Mouse (Mus musculus): ENCODE data around the gene Mpnd. TPM values are rescaled to one million over a fixed set of nuclear protein-coding genes. Genes with fewer than 3 reads are reported as not detected.
A peak's percentile ranks its signal among the peaks of the same experiment; 100 is the strongest.

The Mpnd gene
- polyA plus RNA-seq, 1 experiment from 2014 or later = 112 TPM

DNA sequence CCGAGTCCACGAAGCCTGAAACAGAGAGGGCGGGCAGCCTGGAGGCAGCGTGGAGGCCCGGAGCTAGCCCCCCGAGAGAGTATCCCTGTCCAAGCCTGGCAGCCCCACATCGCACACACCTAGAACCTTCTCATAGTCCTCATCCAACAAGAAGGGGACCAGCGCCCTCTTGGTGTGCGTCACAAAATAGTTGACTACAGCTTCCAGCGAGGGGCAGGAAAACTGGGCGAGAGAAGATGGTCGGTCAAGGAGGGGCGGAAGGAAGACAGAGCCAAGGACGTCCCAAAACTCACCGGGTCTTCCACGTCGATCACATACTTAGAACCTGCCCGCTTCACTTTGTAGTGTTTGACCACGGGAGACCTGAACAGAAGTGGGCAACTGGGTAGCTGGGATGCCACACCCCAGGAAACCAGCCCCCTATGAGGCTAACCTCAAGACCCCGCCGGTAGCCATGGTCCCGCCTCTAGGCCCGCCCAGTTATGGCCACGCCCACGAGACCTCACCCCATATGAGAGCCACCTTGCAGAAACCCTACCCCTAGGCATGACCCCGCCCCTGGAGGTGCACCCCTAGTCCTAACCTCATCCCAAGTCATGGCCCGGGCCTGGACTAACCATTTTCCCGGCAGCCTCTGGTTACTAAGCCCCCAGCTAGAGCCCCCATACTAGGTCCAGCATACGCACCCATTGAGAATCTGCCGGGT lies 5.6 kb upstream of the Mpnd start:
- no peaks in the 10 kb centered on the region for H3K4me1 ChIP-seq (ENCODE audit: control insufficient read depth, insufficient read depth, low read length)
- 0 out of 2 replicates have a peak, but pooled peaks have one; percentile 17 for ATAC-seq (ENCODE audit: low FRiP score, low TSS enrichment)
- no peak overlapping the region for H3K9ac ChIP-seq (ENCODE audit: low read depth, low read length)
- peak overlapping the region; percentile 16; the same call in 1 of the 2 replicates for H3K4me3 ChIP-seq (ENCODE audit: low read length)
- no peaks in the 10 kb centered on the region for H3K36me3 ChIP-seq (ENCODE audit: control insufficient read depth, insufficient read depth, low read length)
- no peak overlapping the region for H3K27ac ChIP-seq (ENCODE audit: low read depth, low read length)
- peak overlapping the region; percentile 26 for H3K4me2 ChIP-seq (replicated peaks; ENCODE audit: low read depth, low read length)
- H3K9me3 ChIP-seq (ENCODE audit: control insufficient read depth, low read length) = no peaks in the 10 kb centered on the region
- peaks cover 13% of the 10 kb centered on the region for H3K27me3 ChIP-seq (ENCODE audit: control insufficient read depth, insufficient read depth, low read length)
- 8% methylated on average over 29 of the region's 30 CpGs for WGBS

- Histone ChIP-seq H3K27me3 (ENCODE audit: control insufficient read depth, insufficient read depth, low read length) (peaks cover 13% of the 10 kb centered on the region), H3K4me3 (ENCODE audit: low read length) (no peak overlapping the region), H3K27ac (ENCODE audit: low read depth, low read length) (no peak overlapping the region), H3K36me3 (ENCODE audit: control insufficient read depth, insufficient read depth, low read length) (no peaks in the 10 kb centered on the region), H3K4me2 (replicated peaks; ENCODE audit: low read depth, low read length) (no peak overlapping the region), H3K9ac (ENCODE audit: low read depth, low read length) (no peak overlapping the region), H3K9me3 (ENCODE audit: control insufficient read depth, low read length) (no peaks in the 10 kb centered on the region), H3K4me1 (ENCODE audit: control insufficient read depth, insufficient read depth, low read length) (0 out of 2 replicates have a peak, but pooled peaks cover 3% of the 10 kb centered on the region)
- no peak for ATAC-seq (ENCODE audit: low FRiP score, low TSS enrichment)
- WGBS = 72% methylated on average over 3 of the region's 3 CpGs
These were observed 2.5 kb upstream of the Mpnd start for GRCm38 (mm10) chr17:56003000-56003399.

- no peaks in the 10 kb centered on the region for H3K27me3 ChIP-seq (ENCODE audit: control insufficient read depth, insufficient read depth, low read length)
- no peak overlapping the region for H3K9ac ChIP-seq (ENCODE audit: low read depth, low read length)
- H3K4me3 ChIP-seq (ENCODE audit: low read length) = no peak overlapping the region
- H3K4me2 ChIP-seq (replicated peaks; ENCODE audit: low read depth, low read length) = no peak overlapping the region
- H3K9me3 ChIP-seq (ENCODE audit: control insufficient read depth, low read length) = no peaks in the 10 kb centered on the region
- H3K4me1 ChIP-seq (ENCODE audit: control insufficient read depth, insufficient read depth, low read length) = peaks cover 13% of the 10 kb centered on the region
- no peak for ATAC-seq (ENCODE audit: low FRiP score, low TSS enrichment)
- peak overlapping the region; percentile 83; the same call in 1 of the 2 replicates for H3K27ac ChIP-seq (ENCODE audit: low read depth, low read length)
- H3K36me3 ChIP-seq (ENCODE audit: control insufficient read depth, insufficient read depth, low read length) = peaks cover 12% of the 10 kb centered on the region; the same call in 1 of the 2 replicates
- WGBS = 42% methylated on average over 10 of the region's 10 CpGs
These were observed 1.4 kb downstream of the Mpnd start for GRCm38 (mm10) chr17:56006956-56007355.

DNA sequence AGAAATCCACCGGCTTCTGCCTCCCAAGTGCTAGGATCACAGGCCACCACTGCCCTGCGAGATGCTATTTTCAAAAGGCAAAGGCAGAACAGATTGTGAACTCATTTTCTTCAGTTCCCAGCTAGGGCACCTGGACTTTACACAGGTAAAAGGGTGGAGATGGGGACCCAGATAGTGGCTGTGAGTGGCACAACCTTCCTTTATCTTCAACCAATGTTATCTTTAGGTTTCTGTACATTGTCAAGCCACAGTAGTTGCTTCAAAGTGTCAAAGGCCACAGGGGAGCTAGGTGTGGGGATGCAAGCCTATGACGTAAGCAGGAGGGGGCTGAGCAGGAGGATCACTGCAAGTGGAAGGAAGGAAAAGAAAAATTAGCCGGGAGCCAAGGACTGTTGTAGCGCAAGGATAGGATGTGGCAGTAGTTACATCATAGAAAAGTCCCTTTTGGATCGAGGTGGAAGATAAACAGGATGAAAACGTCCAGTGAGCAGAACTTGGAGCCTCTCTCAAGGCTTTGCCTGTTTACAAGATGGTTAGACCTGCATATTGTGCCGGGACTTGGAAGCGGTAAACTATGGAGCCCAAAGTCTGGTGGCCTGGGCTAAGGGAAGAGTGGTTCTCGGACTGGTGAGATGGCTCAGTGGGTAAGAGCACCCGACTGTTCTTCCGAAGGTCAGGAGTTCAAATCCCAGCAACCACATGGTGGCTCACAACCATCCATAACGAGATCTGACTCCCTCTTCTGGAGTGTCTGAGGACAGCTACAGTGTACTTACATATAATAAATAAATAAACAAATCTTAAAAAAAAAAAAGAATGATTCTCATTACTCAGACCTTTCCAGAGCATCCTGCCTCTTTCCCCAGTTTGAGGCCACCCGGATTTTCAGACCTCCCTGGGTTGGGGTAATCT lies 2.2 kb downstream of the Mpnd start:
- H3K9ac ChIP-seq (ENCODE audit: low read depth, low read length) = peak overlapping the region; percentile 38; the same call in 1 of the 2 replicates
- ATAC-seq (ENCODE audit: low FRiP score, low TSS enrichment) = peak; percentile 12
- H3K36me3 ChIP-seq (ENCODE audit: control insufficient read depth, insufficient read depth, low read length) = peaks cover 19% of the 10 kb centered on the region; the same call in 1 of the 2 replicates
- H3K9me3 ChIP-seq (ENCODE audit: control insufficient read depth, low read length) = no peaks in the 10 kb centered on the region
- H3K27me3 ChIP-seq (ENCODE audit: control insufficient read depth, insufficient read depth, low read length) = no peaks in the 10 kb centered on the region
- 30% methylated on average over 13 of the region's 14 CpGs for WGBS
- peak overlapping the region; percentile 97 for H3K4me2 ChIP-seq (replicated peaks; ENCODE audit: low read depth, low read length)
- H3K4me3 ChIP-seq (ENCODE audit: low read length) = peak overlapping the region; percentile 75
- H3K27ac ChIP-seq (ENCODE audit: low read depth, low read length) = peak overlapping the region; percentile 83
- H3K4me1 ChIP-seq (ENCODE audit: control insufficient read depth, insufficient read depth, low read length) = peaks cover 13% of the 10 kb centered on the region

- peak; percentile 93 for ATAC-seq (ENCODE audit: low FRiP score, low TSS enrichment)
- Histone ChIP-seq H3K27ac (ENCODE audit: low read depth, low read length) (peak overlapping the region; percentile 93), H3K27me3 (ENCODE audit: control insufficient read depth, insufficient read depth, low read length) (no peaks in the 10 kb centered on the region), H3K4me2 (replicated peaks; ENCODE audit: low read depth, low read length) (peak overlapping the region; percentile 97), H3K4me1 (ENCODE audit: control insufficient read depth, insufficient read depth, low read length) (peaks cover 13% of the 10 kb centered on the region), H3K9ac (ENCODE audit: low read depth, low read length) (peak overlapping the region; percentile 80), H3K36me3 (ENCODE audit: control insufficient read depth, insufficient read depth, low read length) (peaks cover 25% of the 10 kb centered on the region; the same call in 1 of the 2 replicates), H3K9me3 (ENCODE audit: control insufficient read depth, low read length) (no peaks in the 10 kb centered on the region), H3K4me3 (ENCODE audit: low read length) (peak overlapping the region; percentile 75)
- WGBS = under 1% methylated on average over 21 of the region's 21 CpGs
These were observed 3.0 kb downstream of the Mpnd start for GRCm38 (mm10) chr17:56008356-56009087.

DNA sequence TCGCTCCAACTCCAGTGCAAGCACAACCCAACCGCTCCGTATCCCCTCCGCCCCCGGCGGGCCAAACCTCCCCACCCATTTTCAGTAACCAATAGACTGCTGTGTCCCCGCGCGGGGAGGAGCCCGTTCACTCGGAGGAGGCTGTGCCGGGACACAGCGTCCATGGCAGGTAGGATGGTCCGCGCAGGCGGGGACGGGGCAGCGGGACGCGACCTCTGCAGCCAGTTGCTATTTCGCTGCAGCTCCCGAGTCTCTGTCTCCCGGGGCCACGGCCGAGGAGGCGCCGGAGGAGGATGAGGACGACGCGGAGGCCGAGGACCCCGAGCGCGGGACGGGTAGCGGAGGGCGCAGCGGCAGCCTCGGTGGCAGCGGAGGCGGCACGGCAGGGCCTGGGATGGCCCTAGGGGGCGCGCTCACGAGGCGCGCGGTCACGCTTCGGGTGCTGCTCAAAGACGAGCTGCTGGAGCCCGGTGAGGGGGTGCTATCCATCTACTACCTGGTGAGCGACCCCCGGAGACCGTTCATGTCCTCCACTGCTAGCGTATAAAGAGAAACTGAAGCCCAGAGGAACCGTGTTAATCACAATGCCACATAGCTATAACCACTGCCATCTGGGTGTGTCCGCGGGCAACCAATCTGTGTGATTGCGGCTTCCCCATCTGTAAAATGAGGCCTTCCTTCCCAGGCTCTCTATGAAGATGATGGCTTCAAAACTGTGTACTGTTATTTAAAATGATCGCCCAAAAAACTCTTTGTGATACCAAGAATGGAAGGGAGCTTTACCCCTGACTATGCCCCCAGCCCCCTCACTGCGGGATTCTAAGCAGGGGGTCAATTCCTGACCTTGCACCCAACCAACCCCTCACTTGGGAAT lies 3.8 kb downstream of the Mpnd start:
- Histone ChIP-seq H3K4me2 (replicated peaks; ENCODE audit: low read depth, low read length) (peak overlapping the region; percentile 97), H3K27me3 (ENCODE audit: control insufficient read depth, insufficient read depth, low read length) (no peaks in the 10 kb centered on the region), H3K36me3 (ENCODE audit: control insufficient read depth, insufficient read depth, low read length) (peaks cover 30% of the 10 kb centered on the region; the same call in 1 of the 2 replicates), H3K4me1 (ENCODE audit: control insufficient read depth, insufficient read depth, low read length) (peaks cover 13% of the 10 kb centered on the region), H3K9ac (ENCODE audit: low read depth, low read length) (peak overlapping the region; percentile 80), H3K4me3 (ENCODE audit: low read length) (peak overlapping the region; percentile 75), H3K27ac (ENCODE audit: low read depth, low read length) (peak overlapping the region; percentile 93), H3K9me3 (ENCODE audit: control insufficient read depth, low read length) (no peaks in the 10 kb centered on the region)
- 1% methylated on average over 60 of the region's 62 CpGs for WGBS
- ATAC-seq (ENCODE audit: low FRiP score, low TSS enrichment) = peak; percentile 90

GRCm38 (mm10) chr17:56009962-56010240 lies 4.4 kb downstream of the Mpnd start:
- H3K27me3 ChIP-seq (ENCODE audit: control insufficient read depth, insufficient read depth, low read length) = no peaks in the 10 kb centered on the region
- H3K27ac ChIP-seq (ENCODE audit: low read depth, low read length) = no peak overlapping the region
- peak overlapping the region; percentile 75 for H3K4me3 ChIP-seq (ENCODE audit: low read length)
- peaks cover 34% of the 10 kb centered on the region for H3K36me3 ChIP-seq (ENCODE audit: control insufficient read depth, insufficient read depth, low read length)
- WGBS = 32% methylated on average over 2 of the region's 2 CpGs
- H3K4me1 ChIP-seq (ENCODE audit: control insufficient read depth, insufficient read depth, low read length) = peaks cover 13% of the 10 kb centered on the region
- no peaks in the 10 kb centered on the region for H3K9me3 ChIP-seq (ENCODE audit: control insufficient read depth, low read length)
- peak overlapping the region; percentile 97 for H3K4me2 ChIP-seq (replicated peaks; ENCODE audit: low read depth, low read length)
- no peak for ATAC-seq (ENCODE audit: low FRiP score, low TSS enrichment)
- H3K9ac ChIP-seq (ENCODE audit: low read depth, low read length) = peak overlapping the region; percentile 80; the same call in 1 of the 2 replicates

- H3K27me3 ChIP-seq (ENCODE audit: control insufficient read depth, insufficient read depth, low read length) = no peaks in the 10 kb centered on the region
- H3K9ac ChIP-seq (ENCODE audit: low read depth, low read length) = peak overlapping the region; percentile 80; the same call in 1 of the 2 replicates
- H3K36me3 ChIP-seq (ENCODE audit: control insufficient read depth, insufficient read depth, low read length) = peaks cover 38% of the 10 kb centered on the region
- no peaks in the 10 kb centered on the region for H3K9me3 ChIP-seq (ENCODE audit: control insufficient read depth, low read length)
- peak overlapping the region; percentile 75 for H3K4me3 ChIP-seq (ENCODE audit: low read length)
- ATAC-seq (ENCODE audit: low FRiP score, low TSS enrichment) = no peak
- 69% methylated on average over 14 of the region's 14 CpGs for WGBS
- H3K4me1 ChIP-seq (ENCODE audit: control insufficient read depth, insufficient read depth, low read length) = peaks cover 13% of the 10 kb centered on the region
- no peak overlapping the region for H3K27ac ChIP-seq (ENCODE audit: low read depth, low read length)
- peak overlapping the region; percentile 97 for H3K4me2 ChIP-seq (replicated peaks; ENCODE audit: low read depth, low read length)
These were observed 4.7 kb downstream of the Mpnd start for GRCm38 (mm10) chr17:56010255-56010654.
